Mouse (Mus musculus): Measurements from ENCODE around the gene Aldh4a1.

The Aldh4a1 gene

GRCm38 (mm10) chr4:139617001-139617364, 5.7 kb upstream of the Aldh4a1 start:
- in situ Hi-C loops (cut with MboI, MseI): loop anchor here in 1 of 2 experiments (25.0 kb wide), 1 partner anchor 1920 kb away; the partner anchor contains the start of gene Spen

GRCm38 (mm10) chr4:139619765-139620164, 2.9 kb upstream of the Aldh4a1 start:
- in situ Hi-C loops (cut with MboI, MseI): loop anchor here in 1 of 2 experiments (25.0 kb wide), 1 partner anchor 1918 kb away; the partner anchor contains the start of gene Spen

- in situ Hi-C loops (cut with MboI, MseI): loop anchor here in 1 of 2 experiments (25.0 kb wide), 1 partner anchor 1914 kb away; the partner anchor contains the start of gene Spen
Observed at GRCm38 (mm10) chr4:139623434-139624115, 909 bp downstream of the Aldh4a1 start.

- in situ Hi-C loops (cut with MboI, MseI): loop anchor here in 1 of 2 experiments (25.0 kb wide), 1 partner anchor 1913 kb away; the partner anchor contains the start of gene Spen
Observed at GRCm38 (mm10) chr4:139624116-139624489, 1.4 kb downstream of the Aldh4a1 start.

- in situ Hi-C loops (cut with MboI, MseI): loop anchor here in 1 of 2 experiments (25.0 kb wide), 1 partner anchor 1913 kb away; the partner anchor contains the start of gene Spen
Observed at GRCm38 (mm10) chr4:139624706-139625105, 2.0 kb downstream of the Aldh4a1 start.

- in situ Hi-C loops (cut with MboI, MseI): no loop called here
Observed at GRCm38 (mm10) chr4:139627361-139627760, 4.7 kb downstream of the Aldh4a1 start.

- in situ Hi-C loops (cut with MboI, MseI): loop anchor here (5.0 kb wide), 2 partner anchors 113 to 163 kb away; no protein-coding TSS in a partner anchor
Observed at GRCm38 (mm10) chr4:139630171-139630570, 7.5 kb downstream of the Aldh4a1 start.

GRCm38 (mm10) chr4:139631141-139631540, 8.5 kb downstream of the Aldh4a1 start:
- in situ Hi-C loops (cut with MboI, MseI): loop anchor here (5.0 kb wide), 2 partner anchors 114 to 164 kb away; no protein-coding TSS in a partner anchor

- in situ Hi-C loops (cut with MboI, MseI): loop anchor here (5.0 kb wide), 2 partner anchors 114 to 164 kb away; no protein-coding TSS in a partner anchor
Observed at GRCm38 (mm10) chr4:139631569-139632253, 9.0 kb downstream of the Aldh4a1 start.

GRCm38 (mm10) chr4:139632254-139632580, 9.6 kb downstream of the Aldh4a1 start:
- in situ Hi-C loops (cut with MboI, MseI): loop anchor here (5.0 kb wide), 2 partner anchors 115 to 165 kb away; no protein-coding TSS in a partner anchor

- in situ Hi-C loops (cut with MboI, MseI): loop anchor here in 1 of 2 experiments (5.0 kb wide), 1 partner anchor 164 kb away; no protein-coding TSS in a partner anchor
Observed at GRCm38 (mm10) chr4:139636373-139636772, 13.7 kb downstream of the Aldh4a1 start.

GRCm38 (mm10) chr4:139637847-139638246, 15.2 kb downstream of the Aldh4a1 start:
- in situ Hi-C loops (cut with MboI, MseI): loop anchor here in 1 of 2 experiments (5.0 kb wide), 1 partner anchor 166 kb away; no protein-coding TSS in a partner anchor

- in situ Hi-C loops (cut with MboI, MseI): loop anchor here in 1 of 2 experiments (5.0 kb wide), 1 partner anchor 166 kb away; no protein-coding TSS in a partner anchor
Observed at GRCm38 (mm10) chr4:139638356-139638755, 15.7 kb downstream of the Aldh4a1 start.

GRCm38 (mm10) chr4:139639801-139640200, 17.1 kb downstream of the Aldh4a1 start:
- in situ Hi-C loops (cut with MboI, MseI): loop anchor here in 1 of 2 experiments (5.0 kb wide), 1 partner anchor 168 kb away; no protein-coding TSS in a partner anchor

GRCm38 (mm10) chr4:139640333-139640732, 17.7 kb downstream of the Aldh4a1 start:
- in situ Hi-C loops (cut with MboI, MseI): no loop called here

- in situ Hi-C loops (cut with MboI, MseI): no loop called here
Observed at GRCm38 (mm10) chr4:139640775-139641174, 18.1 kb downstream of the Aldh4a1 start.

- in situ Hi-C loops (cut with MboI, MseI): no loop called here
Observed at GRCm38 (mm10) chr4:139641829-139642425, 19.3 kb downstream of the Aldh4a1 start.

GRCm38 (mm10) chr4:139643972-139644371, 21.3 kb downstream of the Aldh4a1 start:
- in situ Hi-C loops (cut with MboI, MseI): no loop called here

GRCm38 (mm10) chr4:139646916-139647315, 24.2 kb downstream of the Aldh4a1 start:
- in situ Hi-C loops (cut with MboI, MseI): no loop called here

- in situ Hi-C loops (cut with MboI, MseI): no loop called here
Observed at GRCm38 (mm10) chr4:139650086-139650743, 27.5 kb downstream of the Aldh4a1 start.

- in situ Hi-C loops (cut with MboI, MseI): no loop called here
Observed at GRCm38 (mm10) chr4:139650907-139651306, 28.2 kb downstream of the Aldh4a1 start.
